Mouse (Mus musculus) CH12.LX (cell line): ENCODE results near the gene Olfr224. TPM values are rescaled to one million over a fixed set of nuclear protein-coding genes. Genes with fewer than 3 reads are reported as not detected.

ENCODE experiments used
- DNase-seq: peaks from one replicate; pipeline ENCODE4 v3.0.0-alpha.2; 2013; ENCODE audit errors: extremely low read depth
- H3K27ac ChIP-seq: 2 replicates; pipeline ENCODE4 v1.5.1; 2012; ENCODE audit warnings: low read depth, mild to moderate bottlenecking, control low read depth, moderate library complexity; ENCODE audit not compliant: insufficient read depth
- H3K27me3 ChIP-seq: replicated peaks from 2 replicates; pipeline ENCODE3; 2012; ENCODE audit warnings: inconsistent platforms
- H3K36me3 ChIP-seq, 2 experiments: replicated peaks in 1 of 2; 2 replicates each; pipeline versions ENCODE3 to v1.6.1; 2012; ENCODE audit warnings: inconsistent platforms in 1 of 2, low read length in 1 of 2, mild to moderate bottlenecking in 1 of 2, mixed read lengths in 1 of 2, moderate library complexity in 1 of 2; ENCODE audit not compliant: control insufficient read depth in 1 of 2, insufficient read depth in 1 of 2
- H3K4me1 ChIP-seq, 2 experiments: 2 replicates each; pipeline ENCODE4 v1.6.1; 2012; ENCODE audit warnings: inconsistent platforms in 1 of 2, moderate library complexity in 1 of 2; ENCODE audit not compliant: insufficient read depth in 2 of 2, control insufficient read depth in 1 of 2
- H3K4me2 ChIP-seq: 2 replicates; pipeline ENCODE4 v1.6.1; 2012; ENCODE audit warnings: low read depth, mild to moderate bottlenecking, control low read depth; ENCODE audit not compliant: poor library complexity, insufficient read depth, severe bottlenecking
- H3K4me3 ChIP-seq, 3 experiments: fragments of 150-350 bp in 1 of 3; sonication (generic) in 1 of 3; replicated peaks in 1 of 3; 2 replicates each; pipeline versions ENCODE3 to v1.5.1; 2011 to 2012; ENCODE audit warnings: low read depth in 2 of 3, low read length in 2 of 3, mild to moderate bottlenecking in 2 of 3, moderate library complexity in 2 of 3, control low read depth in 1 of 3, improper control_type of control experiment in 1 of 3, inconsistent platforms in 1 of 3, mixed read lengths in 1 of 3; ENCODE audit not compliant: poor library complexity in 1 of 3
- H3K79me2 ChIP-seq: replicated peaks from 2 replicates; pipeline ENCODE4 v1.6.1; 2012; ENCODE audit warnings: mild to moderate bottlenecking, moderate library complexity; ENCODE audit not compliant: control insufficient read depth, poor library complexity, insufficient read depth, severe bottlenecking; ENCODE audit errors: extremely low read depth
- H3K9ac ChIP-seq: 2 replicates; pipeline ENCODE4 v1.6.1; 2012; ENCODE audit warnings: low read depth, mild to moderate bottlenecking, control low read depth, moderate library complexity; ENCODE audit not compliant: insufficient read depth
- H3K9me3 ChIP-seq: replicated peaks from 2 replicates; pipeline ENCODE3; 2012; ENCODE audit warnings: low read length, inconsistent platforms, mixed read lengths
- CHD1 ChIP-seq: IDR thresholded peaks from 2 replicates; pipeline ENCODE4 v1.6.1; 2012; ENCODE audit warnings: low read depth, low read length, improper control_type of control experiment, inconsistent platforms
- CTCF ChIP-seq, 2 experiments: IDR thresholded peaks in 1 of 2; conservative IDR thresholded peaks in 1 of 2; 2 replicates each; pipeline ENCODE4 v1.5.1; 2011 to 2012; ENCODE audit warnings: low read depth in 2 of 2, low read length in 2 of 2, improper control_type of control experiment in 1 of 2, inconsistent platforms in 1 of 2, mild to moderate bottlenecking in 1 of 2, moderate library complexity in 1 of 2
- E2F4 ChIP-seq: IDR thresholded peaks from 2 replicates; pipeline ENCODE4 v1.6.1; 2011; ENCODE audit warnings: low read depth, low read length, improper control_type of control experiment; ENCODE audit not compliant: insufficient replicate concordance
- ELF1 ChIP-seq: IDR thresholded peaks from 2 replicates; pipeline ENCODE4 v1.6.1; 2014; ENCODE audit warnings: low read depth, mild to moderate bottlenecking, inconsistent platforms, low read length, improper control_type of control experiment
- ETS1 ChIP-seq: conservative IDR thresholded peaks from 2 replicates; pipeline ENCODE4 v1.6.1; 2012; ENCODE audit warnings: low read depth, mild to moderate bottlenecking, inconsistent platforms, low read length, improper control_type of control experiment, moderate library complexity
- GABPA ChIP-seq: IDR thresholded peaks from 2 replicates; pipeline ENCODE4 v1.6.1; 2012; ENCODE audit warnings: low read depth, low read length, improper control_type of control experiment, inconsistent platforms; ENCODE audit not compliant: insufficient replicate concordance
- JUN ChIP-seq: IDR thresholded peaks from 2 replicates; pipeline ENCODE4 v1.6.1; 2011; ENCODE audit warnings: low read depth, mild to moderate bottlenecking, low read length, improper control_type of control experiment, moderate library complexity; ENCODE audit not compliant: insufficient read depth
- MAFK ChIP-seq: IDR thresholded peaks from 2 replicates; pipeline ENCODE4 v1.6.1; 2011; ENCODE audit warnings: low read length, improper control_type of control experiment; ENCODE audit not compliant: insufficient replicate concordance
- MAX ChIP-seq: IDR thresholded peaks from 2 replicates; pipeline ENCODE4 v1.6.1; 2011; ENCODE audit warnings: low read length, improper control_type of control experiment
- MEF2A ChIP-seq: IDR thresholded peaks from 2 replicates; pipeline ENCODE4 v1.6.1; 2014; ENCODE audit warnings: low read depth, mild to moderate bottlenecking, inconsistent platforms, low read length, improper control_type of control experiment, borderline replicate concordance
- MXI1 ChIP-seq: IDR thresholded peaks from 2 replicates; pipeline ENCODE4 v1.6.1; 2011; ENCODE audit warnings: mild to moderate bottlenecking, low read depth, low read length, improper control_type of control experiment
- MYC ChIP-seq: IDR thresholded peaks from 2 replicates; pipeline ENCODE4 v1.6.1; 2011; ENCODE audit warnings: low read depth, mild to moderate bottlenecking, improper control_type of control experiment, low read length
- NELFE ChIP-seq: IDR thresholded peaks from 2 replicates; pipeline ENCODE4 v1.6.1; 2011; ENCODE audit warnings: low read depth, low read length, improper control_type of control experiment
- POLR2A ChIP-seq: IDR thresholded peaks from 2 replicates; pipeline ENCODE4 v1.6.1; 2011; ENCODE audit warnings: low read depth, mild to moderate bottlenecking, improper control_type of control experiment, low read length
- RAD21 ChIP-seq: IDR thresholded peaks from 2 replicates; pipeline ENCODE4 v1.6.1; 2011; ENCODE audit warnings: low read depth, mild to moderate bottlenecking, low read length, improper control_type of control experiment, moderate library complexity
- RCOR1 ChIP-seq: conservative IDR thresholded peaks from 2 replicates; pipeline ENCODE4 v1.6.1; 2012; ENCODE audit warnings: low read depth, mild to moderate bottlenecking, inconsistent platforms, low read length, improper control_type of control experiment
- SIN3A ChIP-seq: IDR thresholded peaks from 2 replicates; pipeline ENCODE4 v1.6.1; 2012; ENCODE audit warnings: low read length, improper control_type of control experiment, inconsistent platforms
- SMC3 ChIP-seq: IDR thresholded peaks from 2 replicates; pipeline ENCODE4 v1.6.1; 2011; ENCODE audit warnings: low read depth, low read length, improper control_type of control experiment
- USF1 ChIP-seq: IDR thresholded peaks from 2 replicates; pipeline ENCODE4 v1.6.1; 2014; ENCODE audit warnings: low read depth, mild to moderate bottlenecking, inconsistent platforms, low read length, improper control_type of control experiment
- ZC3H11A ChIP-seq: IDR thresholded peaks from 2 replicates; pipeline ENCODE4 v1.6.1; 2012; ENCODE audit warnings: low read depth, mild to moderate bottlenecking, inconsistent platforms, low read length, improper control_type of control experiment
- ZKSCAN1 ChIP-seq: IDR thresholded peaks from 2 replicates; pipeline ENCODE4 v1.6.1; 2012; ENCODE audit warnings: low read depth, inconsistent platforms, low read length, improper control_type of control experiment, borderline replicate concordance
- ZMIZ1 ChIP-seq: IDR thresholded peaks from 2 replicates; pipeline ENCODE4 v1.6.1; 2012; ENCODE audit warnings: low read depth, mild to moderate bottlenecking, inconsistent platforms, low read length, improper control_type of control experiment
- ZNF384 ChIP-seq: IDR thresholded peaks from 2 replicates; pipeline ENCODE4 v1.6.1; 2012; ENCODE audit warnings: low read depth, low read length, improper control_type of control experiment, inconsistent platforms
- dilution Hi-C: fragments of 300-500 bp; cut with MboI; formaldehyde crosslinking; loops from 2 replicates; pipeline ENCODE4 v1.14.3; 2020; ENCODE audit warnings: low sequenced_read_pairs; ENCODE audit not compliant: extremely low pct_unique_long_range_greater_than_20kb, extremely low pct_ligation_motif_present
- in situ Hi-C: fragments of 300-500 bp; cut with MboI; formaldehyde crosslinking; loops from 3 replicates; pipeline ENCODE4 v1.14.3; 2019; ENCODE audit warnings: low sequenced_read_pairs, low pct_ligation_motif_present, low pct_unique_long_range_greater_than_20kb, mixed read lengths
- polyA plus RNA-seq: library from polyadenylated mRNA; unstranded; fragments of >175 nt; gene quantifications from 2 replicates; pipeline ENCODE4 v1.2.1, GENCODE M21; 2012; ENCODE audit warnings: low read depth; ENCODE audit not compliant: insufficient read length
- total RNA-seq, 2 experiments: library from RNA; depleted of rRNA; stranded (reverse); fragments of 300-350 nt in 1 of 2; fragments of >200 nt in 1 of 2; gene quantifications; 2 replicates each; pipeline ENCODE4 v1.2.3; 2012 to 2014

The Olfr224 gene
- total and polyA plus RNA-seq, 3 experiments, result not detected

GRCm38 (mm10) chr11:58577430-58577829 lies 7.1 kb upstream of the Olfr224 start, which contains the start of gene Olfr325:
TSS of gene Olfr325 (plus strand) at chr11:58577730.
- no peak for DNase-seq
- Histone ChIP-seq H3K9ac (no peak within 1 kb of the TSS), H3K4me1 (no peaks in the 10 kb centered on the region), H3K27me3 (peaks cover 72% of the 10 kb centered on the region), H3K9me3 (no peaks in the 10 kb centered on the region), H3K27ac (no peak within 1 kb of the TSS), H3K4me2 (no peak within 1 kb of the TSS), H3K79me2 (no peaks in the 10 kb centered on the region), H3K4me3 (no peak within 1 kb of the TSS), H3K36me3 (no peaks in the 10 kb centered on the region)
- dilution Hi-C loops, result no loop called here
- in situ Hi-C loops, result no loop called here
- TF ChIP-seq ZKSCAN1 (no peak), MEF2A (no peak), RCOR1 (no peak), ZNF384 (no peak), SMC3 (no peak), ETS1 (no peak), USF1 (no peak), MXI1 (no peak), RAD21 (no peak)

GRCm38 (mm10) chr11:58555536-58555935 lies 14.8 kb downstream of the Olfr224 start, which contains the start of gene Olfr328:
TSS of gene Olfr328 (minus strand) at chr11:58555636.
- no peaks in the 10 kb centered on the region for H3K79me2 ChIP-seq
- dilution Hi-C loops (no loop called here), in situ Hi-C loops (no loop called here)
- no peak within 1 kb of the TSS for H3K27ac ChIP-seq
- H3K4me3 ChIP-seq, result no peak within 1 kb of the TSS
- no peak within 1 kb of the TSS for H3K9ac ChIP-seq
- no peaks in the 10 kb centered on the region for H3K9me3 ChIP-seq
- no peak for DNase-seq
- no peak within 1 kb of the TSS for H3K4me2 ChIP-seq
- TF ChIP-seq ELF1 (no peak), SMC3 (no peak), GABPA (no peak), POLR2A (no peak), USF1 (no peak), MYC (no peak), NELFE (no peak), JUN (no peak), ZMIZ1 (no peak), ZC3H11A (no peak), CHD1 (no peak), MAFK (no peak), MAX (no peak), CTCF (conservative IDR thresholded peaks at IDR 0.05 in 1 of 2, IDR thresholded peaks at IDR 0.05 in 1 of 2; ENCODE audit: low read depth in 2 of 2, low read length in 2 of 2) (no peak), SIN3A (no peak), RCOR1 (no peak), E2F4 (no peak)
- no peaks in the 10 kb centered on the region for H3K4me1 ChIP-seq
- peaks cover 57% of the 10 kb centered on the region for H3K27me3 ChIP-seq
- no peaks in the 10 kb centered on the region for H3K36me3 ChIP-seq
